Mouse (Mus musculus) gastrocnemius, postnatal 25 days (tissue): ENCODE data around the gene Nat8f4. TPM values are rescaled to one million over a fixed set of nuclear protein-coding genes. Genes with fewer than 3 reads are reported as not detected.
"Not testable (repeated sequence)": the region's sequence is repeated elsewhere in the genome, so short reads cannot be mapped to it uniquely, and the experiment has no call there.

Experiments used
- DNase-seq: peaks from one replicate; pipeline ENCODE4 v3.0.0; 2022
- total RNA-seq, 2 experiments: library from RNA; stranded (reverse); gene quantifications; 1 replicate in 1 of 2; 2 replicates in 1 of 2; pipeline ENCODE4 v1.2.3; 2021

The Nat8f4 gene
- total RNA-seq, 2 experiments from 2014 or later, result 0.18 to 0.24 TPM

GRCm38 (mm10) chr6:85898596-85899475 is 5.8 kb downstream of the Nat8f4 start:
- not testable (repeated sequence) for DNase-seq

GRCm38 (mm10) chr6:85895061-85895648 is 9.5 kb downstream of the Nat8f4 start:
- DNase-seq, result not testable (repeated sequence)

- no peak for DNase-seq
These were observed 15.7 kb downstream of the Nat8f4 start for GRCm38 (mm10) chr6:85888961-85889360.

GRCm38 (mm10) chr6:85884311-85884710 is 20.4 kb downstream of the Nat8f4 start:
- DNase-seq, result no peak

GRCm38 (mm10) chr6:85883246-85883645 is 21.4 kb downstream of the Nat8f4 start:
- DNase-seq, result not testable (repeated sequence)

GRCm38 (mm10) chr6:85869006-85869405 is 35.7 kb downstream of the Nat8f4 start, which contains the start of gene Nat8f2:
TSS of gene Nat8f2 (minus strand) at chr6:85869158.
- not testable (repeated sequence) for DNase-seq

- DNase-seq, result no peak
These were observed 36.7 kb downstream of the Nat8f4 start for GRCm38 (mm10) chr6:85867726-85868690.

- DNase-seq, result not testable (repeated sequence)
These were observed 37.7 kb downstream of the Nat8f4 start for GRCm38 (mm10) chr6:85866995-85867394.

- DNase-seq, result peak; percentile 57
These were observed 38.5 kb downstream of the Nat8f4 start for GRCm38 (mm10) chr6:85866166-85866565.

GRCm38 (mm10) chr6:85864900-85865639 is 39.6 kb downstream of the Nat8f4 start:
- peak; percentile 18 for DNase-seq

- DNase-seq, result no peak
These were observed 40.8 kb downstream of the Nat8f4 start for GRCm38 (mm10) chr6:85863840-85864239.

- no peak for DNase-seq
These were observed 41.5 kb downstream of the Nat8f4 start for GRCm38 (mm10) chr6:85863136-85863535.

GRCm38 (mm10) chr6:85862565-85862964 is 42.1 kb downstream of the Nat8f4 start:
- no peak for DNase-seq

- no peak for DNase-seq
These were observed 43.4 kb downstream of the Nat8f4 start for GRCm38 (mm10) chr6:85861247-85861646.

GRCm38 (mm10) chr6:85856194-85856678 is 48.4 kb downstream of the Nat8f4 start:
- peak; percentile 72 for DNase-seq

- no peak for DNase-seq
These were observed 51.2 kb downstream of the Nat8f4 start for GRCm38 (mm10) chr6:85853481-85853880.

GRCm38 (mm10) chr6:85851062-85851773 is 53.5 kb downstream of the Nat8f4 start:
- DNase-seq, result no peak

- no peak for DNase-seq
These were observed 55.4 kb downstream of the Nat8f4 start for GRCm38 (mm10) chr6:85849240-85849639.
